8 mouse cellular contexts compared by ENCODE assay signal in the genomic region with DNA sequence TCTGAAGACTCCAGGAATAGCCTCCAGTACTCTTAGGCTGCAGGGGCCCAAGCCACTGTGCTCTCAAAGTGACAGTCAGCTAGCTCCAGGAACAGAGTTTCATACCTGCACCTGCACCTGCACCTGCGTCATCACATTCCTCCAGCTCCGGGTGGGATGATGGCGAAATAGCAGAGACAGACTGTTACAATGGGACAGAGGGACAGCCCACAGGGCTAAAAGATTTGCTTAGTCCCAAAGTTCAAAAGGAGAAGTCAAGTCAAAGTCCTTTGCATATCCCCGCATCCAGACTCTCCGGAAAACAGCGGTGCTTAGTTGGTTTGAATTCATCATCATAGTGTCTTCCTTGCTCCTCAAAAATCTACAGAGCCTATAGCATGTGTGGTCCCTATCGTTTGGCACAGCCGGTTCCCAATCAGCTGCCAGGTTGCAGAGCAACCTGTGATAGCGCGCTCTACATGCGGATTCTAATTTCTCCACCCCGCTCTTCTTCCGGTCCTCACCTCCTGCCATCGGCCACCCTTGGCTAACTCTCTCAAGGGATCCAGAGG. TPM values are rescaled to one million over a fixed set of nuclear protein-coding genes. Genes with fewer than 3 reads are reported as not detected.
DNase-seq lines count a peak whose midpoint lies in the region; ATAC-seq and TF ChIP-seq lines count a peak whose summit lies in the region.

Gene Slc22a3, minus strand, starts transcription at position 51 of the 551 bp plus-strand sequence.

- no peak for DNase-seq in layer of hippocampus, adult 2 months (ENCODE audit: low spot score in 2 of 2)
- DNase-seq in layer of hippocampus, postnatal 36 days = no peak
- DNase-seq in embryonic facial prominence, embryonic 14.5 days (ENCODE audit: low spot score) = no peak
- DNase-seq in midbrain, postnatal 0 days (ENCODE audit: low spot score) = no peak
- no peak for DNase-seq in gastrocnemius, postnatal 4 days (ENCODE audit: low spot score in 2 of 2)
- no peak for DNase-seq in right cerebral cortex, postnatal 25 days

- no peak within 1 kb of the TSS for H3K27ac ChIP-seq in layer of hippocampus, adult 2 months
- no peak within 1 kb of the TSS for H3K27ac ChIP-seq in embryonic facial prominence, embryonic 14.5 days (replicated peaks; ENCODE audit: low read depth, low read length)
- H3K27ac ChIP-seq in intestine, embryonic 16.5 days (ENCODE audit: low read length) = no peak within 1 kb of the TSS
- no peak within 1 kb of the TSS for H3K27ac ChIP-seq in midbrain, postnatal 0 days (ENCODE audit: low read depth, low read length)

- H3K4me1 ChIP-seq in embryonic facial prominence, embryonic 14.5 days (ENCODE audit: control insufficient read depth, insufficient read depth, low read length) = no peaks in the 10 kb centered on the region
- H3K4me1 ChIP-seq in intestine, embryonic 16.5 days (ENCODE audit: control insufficient read depth, insufficient read depth, low read length) = 0 out of 2 replicates have a peak, but pooled peaks cover 2% of the 10 kb centered on the region
- H3K4me1 ChIP-seq in midbrain, postnatal 0 days (ENCODE audit: insufficient read depth, low read length) = peaks cover 2% of the 10 kb centered on the region; the same call in 1 of the 2 replicates

- peak within 1 kb of the TSS; percentile 35; the same call in 1 of the 2 replicates for H3K9ac ChIP-seq in embryonic facial prominence, embryonic 14.5 days (ENCODE audit: low read depth, low read length)
- no peak within 1 kb of the TSS for H3K9ac ChIP-seq in intestine, embryonic 16.5 days (ENCODE audit: low read depth, low read length)
- H3K9ac ChIP-seq in midbrain, postnatal 0 days (replicated peaks; ENCODE audit: low read length, poor library complexity, severe bottlenecking) = peak within 1 kb of the TSS; percentile 46

- TF ChIP-seq CTCF in layer of hippocampus, adult 2 months (conservative IDR thresholded peaks at IDR 0.05) = no peak
- TF ChIP-seq CTCF in midbrain, postnatal 0 days (IDR thresholded peaks at IDR 0.05) = no peak

- 11% methylated on average over 14 of the region's 14 CpGs for WGBS in embryonic facial prominence, embryonic 14.5 days
- 18% methylated on average over 14 of the region's 14 CpGs for WGBS in intestine, embryonic 16.5 days
- WGBS in midbrain, postnatal 0 days = 15% methylated on average over 14 of the region's 14 CpGs

- no peak for ATAC-seq in embryonic facial prominence, embryonic 14.5 days (ENCODE audit: low read depth)
- ATAC-seq in intestine, embryonic 16.5 days = no peak
- ATAC-seq in midbrain, postnatal 0 days (ENCODE audit: low FRiP score) = no peak
- ATAC-seq in erythroid progenitor cell, adult 5-6 weeks (replicated peaks; ENCODE audit: low FRiP score, poor library complexity, severe bottlenecking) = no peak

- H3K36me3 ChIP-seq in embryonic facial prominence, embryonic 14.5 days (ENCODE audit: control insufficient read depth, insufficient read depth, low read length) = no peaks in the 10 kb centered on the region
- H3K36me3 ChIP-seq in intestine, embryonic 16.5 days (ENCODE audit: control insufficient read depth, insufficient read depth, low read length) = no peaks in the 10 kb centered on the region
- H3K36me3 ChIP-seq in midbrain, postnatal 0 days (ENCODE audit: insufficient read depth, low read length) = no peaks in the 10 kb centered on the region

- peak within 1 kb of the TSS; percentile 67 for H3K4me2 ChIP-seq in embryonic facial prominence, embryonic 14.5 days (ENCODE audit: low read depth, low read length)
- peak within 1 kb of the TSS; percentile 71 for H3K4me2 ChIP-seq in intestine, embryonic 16.5 days (ENCODE audit: low read depth, low read length)
- peak within 1 kb of the TSS; percentile 90 for H3K4me2 ChIP-seq in midbrain, postnatal 0 days (ENCODE audit: low read depth, low read length, poor library complexity, severe bottlenecking)

- H3K4me3 ChIP-seq in layer of hippocampus, adult 2 months = peak within 1 kb of the TSS; percentile 38; the same call in 1 of the 2 replicates
- H3K4me3 ChIP-seq in embryonic facial prominence, embryonic 14.5 days (ENCODE audit: low read depth, low read length) = peak within 1 kb of the TSS; percentile 41
- peak within 1 kb of the TSS; percentile 48 for H3K4me3 ChIP-seq in intestine, embryonic 16.5 days (ENCODE audit: low read length)
- peak within 1 kb of the TSS; percentile 46 for H3K4me3 ChIP-seq in midbrain, postnatal 0 days (ENCODE audit: low read depth, low read length)

- peaks cover 59% of the 10 kb centered on the region for H3K27me3 ChIP-seq in embryonic facial prominence, embryonic 14.5 days (replicated peaks; ENCODE audit: control insufficient read depth, insufficient read depth, low read length)
- peaks cover 41% of the 10 kb centered on the region for H3K27me3 ChIP-seq in intestine, embryonic 16.5 days (replicated peaks; ENCODE audit: control insufficient read depth, insufficient read depth, low read length)
- H3K27me3 ChIP-seq in midbrain, postnatal 0 days (ENCODE audit: insufficient read depth, low read length) = peaks cover 36% of the 10 kb centered on the region

- no peaks in the 10 kb centered on the region for H3K9me3 ChIP-seq in embryonic facial prominence, embryonic 14.5 days (ENCODE audit: control insufficient read depth, low read length)
- no peaks in the 10 kb centered on the region for H3K9me3 ChIP-seq in intestine, embryonic 16.5 days (ENCODE audit: control insufficient read depth, low read length)
- no peaks in the 10 kb centered on the region for H3K9me3 ChIP-seq in midbrain, postnatal 0 days (ENCODE audit: low read length)

RNA-seq across cellular contexts. Expression of gene Slc22a3, which starts in this region (rescaled TPM):
- under 1 TPM; 0.44 to 0.52 TPM for total RNA-seq in layer of hippocampus, adult 2 months (2021)
- under 1 TPM; 0.27 to 0.63 TPM for total RNA-seq in layer of hippocampus, postnatal 36 days (2021)
- 0.84 and 1.4 TPM in 2 replicates for polyA plus RNA-seq in embryonic facial prominence, embryonic 14.5 days (2014; fragmentation: Nextera tagmentation; extraction: Ambion mirVana)
- 0.27 and 0.34 TPM in 2 replicates for polyA plus RNA-seq in intestine, embryonic 16.5 days (2015; fragmentation: Nextera tagmentation; extraction: Ambion mirVana)
- total RNA-seq in midbrain, postnatal 0 days (2014; rRNA removed) = 2.4 and 4.6 TPM in 2 replicates
- 3.1 and 3.7 TPM in 2 replicates for polyA plus RNA-seq in midbrain, postnatal 0 days (2015; fragmentation: Nextera tagmentation; extraction: Ambion mirVana)
- 1 to 10 TPM; 1.3 to 2.7 TPM for total RNA-seq in gastrocnemius, postnatal 4 days (2021)
- total RNA-seq in erythroid progenitor cell, adult 5-6 weeks (2015; ENCODE audit: low replicate concordance) = 1.3 TPM in 1 of 2 replicates, not detected in the other
- 0.64 TPM in 1 of 2 replicates, not detected in the other for total RNA-seq in erythroid progenitor cell, adult 5-6 weeks (2017; ENCODE audit: low replicate concordance)
